Mouse (Mus musculus) neural tube, embryonic 15.5 days (tissue): ENCODE measurements around the gene Slco2a1. TPM values are rescaled to one million over a fixed set of nuclear protein-coding genes. Genes with fewer than 3 reads are reported as not detected.
"Not testable (repeated sequence)": the region's sequence is repeated elsewhere in the genome, so short reads cannot be mapped to it uniquely, and the experiment has no call there.

Source experiments
- ATAC-seq: fragments of 200-750 bp; cut with Nextera tagmentation; 2 replicates; pipeline ENCODE4 v1.8.0; 2017; ENCODE audit warnings: mild to moderate bottlenecking, moderate TSS enrichment, moderate library complexity; ENCODE audit not compliant: low FRiP score
- H3K27ac ChIP-seq: fragments of 300-500 bp; sonication (generic); replicated peaks from 2 replicates; pipeline ENCODE4 v1.5.1; 2015; ENCODE audit warnings: mild to moderate bottlenecking, inconsistent platforms
- H3K27me3 ChIP-seq: fragments of 300-500 bp; sonication (generic); replicated peaks from 2 replicates; pipeline ENCODE4 v1.6.1; 2015; ENCODE audit warnings: inconsistent platforms
- H3K36me3 ChIP-seq: fragments of 300-500 bp; sonication (generic); 2 replicates; pipeline ENCODE4 v1.6.1; 2015; ENCODE audit warnings: inconsistent platforms
- H3K4me1 ChIP-seq: fragments of 300-500 bp; sonication (generic); 2 replicates; pipeline ENCODE4 v1.6.1; 2015; ENCODE audit warnings: inconsistent platforms
- H3K4me2 ChIP-seq: fragments of 300-500 bp; sonication (generic); 2 replicates; pipeline ENCODE4 v1.6.1; 2015; ENCODE audit warnings: inconsistent platforms, mild to moderate bottlenecking, moderate library complexity
- H3K4me3 ChIP-seq: fragments of 300-500 bp; sonication (generic); replicated peaks from 2 replicates; pipeline ENCODE4 v1.5.1; 2015; ENCODE audit warnings: mild to moderate bottlenecking, inconsistent platforms
- H3K9ac ChIP-seq: fragments of 300-500 bp; sonication (generic); replicated peaks from 2 replicates; pipeline ENCODE4 v1.6.1; 2015; ENCODE audit warnings: mild to moderate bottlenecking, inconsistent platforms
- H3K9me3 ChIP-seq: fragments of 300-500 bp; sonication (generic); replicated peaks from 2 replicates; pipeline ENCODE4 v1.6.1; 2016; ENCODE audit warnings: inconsistent platforms
- WGBS: fragments of 180-500 bp; shearing (Covaris S2); methylation state at CpG from one replicate; pipeline ENCODE4 v1.1.7; 2015; ENCODE audit warnings: mixed read lengths; 5-methylcytosine and 5-hydroxymethylcytosine counted together
- polyA plus RNA-seq: library from polyadenylated mRNA; unstranded; fragments of >200 nt; fragmentation: Nextera tagmentation; extraction: Ambion mirVana; gene quantifications from 2 replicates; pipeline ENCODE4 v1.2.1, GENCODE M21; 2015

Slco2a1 gene
- polyA plus RNA-seq, 1 experiment from 2014 or later, result 2.6 TPM

DNA sequence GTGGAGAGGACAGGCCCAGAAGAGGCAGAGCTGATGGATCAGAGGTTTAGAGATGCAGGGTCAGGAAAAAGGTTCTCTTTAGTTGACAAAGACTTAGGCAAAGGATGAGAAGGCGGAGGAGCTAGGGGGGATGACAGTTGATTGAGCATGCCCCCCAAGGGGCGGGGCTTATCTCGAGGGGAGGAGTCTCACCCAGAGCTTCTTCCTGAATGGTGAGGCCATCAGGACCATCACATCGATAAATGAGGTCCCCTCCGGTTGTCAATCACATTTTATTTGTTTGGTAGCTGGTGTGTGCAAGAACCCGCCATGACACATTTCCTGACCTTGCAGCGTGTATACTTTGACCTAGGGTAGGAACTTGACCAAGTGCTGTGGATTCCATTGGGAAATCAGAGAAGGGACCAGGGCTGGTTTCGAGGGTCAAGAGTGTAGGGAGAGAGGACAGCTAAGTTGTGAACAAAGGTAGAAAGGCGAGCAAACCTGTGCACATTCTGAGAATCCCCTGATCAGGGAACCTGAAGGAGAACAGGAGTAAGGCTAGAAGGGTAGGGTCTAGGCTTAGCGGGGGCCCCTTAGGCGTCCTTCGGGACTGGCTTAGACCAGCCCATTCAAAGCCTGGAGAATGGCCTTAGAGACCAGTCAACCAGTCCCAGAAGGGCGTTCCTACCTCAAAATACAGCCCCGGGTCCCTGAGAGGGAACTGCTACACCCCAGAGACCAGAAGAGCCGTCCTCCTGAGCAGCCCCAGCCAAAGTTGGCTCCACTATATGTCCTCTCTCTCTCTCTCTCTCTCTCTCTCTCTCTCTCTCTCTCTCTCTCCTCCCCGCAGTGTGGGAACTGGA, 102.7 kb downstream of the Slco2a1 start:
- peaks cover 9% of the 10 kb centered on the region for H3K4me1 ChIP-seq

DNA sequence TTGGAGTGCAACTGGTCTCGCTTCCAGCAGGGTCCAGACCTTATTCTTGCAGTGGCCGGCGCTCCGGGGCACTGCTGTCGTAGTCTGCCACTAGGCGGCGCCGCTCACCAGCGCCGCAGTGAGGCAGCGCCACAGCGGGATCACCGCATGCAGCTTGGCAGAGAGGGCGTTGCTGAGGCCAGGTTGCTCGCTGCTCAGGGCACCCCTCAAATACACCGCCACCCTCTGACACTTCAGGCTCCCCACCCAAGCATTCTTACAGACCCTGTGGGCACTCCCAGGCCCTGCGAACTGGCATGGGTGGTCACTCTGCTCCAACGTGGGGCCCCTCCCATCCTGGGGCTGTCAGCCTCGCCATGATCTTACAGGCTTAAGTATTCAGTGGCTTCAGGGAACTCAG, 103.7 kb downstream of the Slco2a1 start:
- Histone ChIP-seq H3K9me3 (no peaks in the 10 kb centered on the region), H3K4me2 (peak overlapping the region; percentile 79), H3K27ac (0 out of 2 replicates have a peak overlapping the region, but pooled peaks have one; percentile 35), H3K4me1 (peaks cover 9% of the 10 kb centered on the region), H3K9ac (peak overlapping the region; percentile 57), H3K36me3 (no peaks in the 10 kb centered on the region), H3K27me3 (peaks cover 3% of the 10 kb centered on the region; the same call in 1 of the 2 replicates), H3K4me3 (peak overlapping the region; percentile 46)
- 0% methylated on average over 19 of the region's 19 CpGs for WGBS
- ATAC-seq, result peak; percentile 92

More for the DNA sequence above, 102.7 kb downstream of the Slco2a1 start:
- ATAC-seq, result no peak
- Histone ChIP-seq H3K36me3 (no peaks in the 10 kb centered on the region), H3K4me3 (no peak overlapping the region), H3K9me3 (no peaks in the 10 kb centered on the region), H3K9ac (no peak overlapping the region), H3K27me3 (peaks cover 3% of the 10 kb centered on the region; the same call in 1 of the 2 replicates), H3K4me2 (no peak overlapping the region), H3K27ac (no peak overlapping the region)
- WGBS, result 79% methylated on average over 16 of the region's 16 CpGs

DNA sequence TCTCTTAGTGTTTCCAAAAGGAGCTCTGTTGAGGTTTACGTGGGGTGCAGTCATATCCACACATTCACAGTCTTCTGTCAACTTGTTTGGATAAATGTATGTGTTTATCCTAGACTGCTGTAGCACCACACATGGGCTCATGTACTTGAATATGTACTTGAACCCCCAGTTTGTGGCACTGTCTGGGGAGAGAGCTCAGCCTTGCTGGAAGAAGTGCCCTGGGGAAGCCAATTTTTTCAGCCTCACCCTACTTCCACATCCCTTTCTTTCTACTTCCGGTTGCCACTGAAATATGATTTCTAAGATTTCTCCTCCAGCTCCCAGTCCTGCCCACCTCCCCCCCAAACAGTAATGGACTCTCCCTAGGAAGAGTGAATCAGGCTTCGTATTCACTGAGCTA, 105.2 kb downstream of the Slco2a1 start:
- H3K4me2 ChIP-seq, result no peak overlapping the region
- no peak overlapping the region for H3K4me3 ChIP-seq
- H3K9me3 ChIP-seq, result no peaks in the 10 kb centered on the region
- no peaks in the 10 kb centered on the region for H3K36me3 ChIP-seq
- H3K4me1 ChIP-seq, result peaks cover 9% of the 10 kb centered on the region
- H3K27ac ChIP-seq, result no peak overlapping the region
- H3K27me3 ChIP-seq, result peaks cover 3% of the 10 kb centered on the region; the same call in 1 of the 2 replicates
- ATAC-seq, result no peak
- 85% methylated on average over 3 of the region's 3 CpGs for WGBS
- H3K9ac ChIP-seq, result no peak overlapping the region

DNA sequence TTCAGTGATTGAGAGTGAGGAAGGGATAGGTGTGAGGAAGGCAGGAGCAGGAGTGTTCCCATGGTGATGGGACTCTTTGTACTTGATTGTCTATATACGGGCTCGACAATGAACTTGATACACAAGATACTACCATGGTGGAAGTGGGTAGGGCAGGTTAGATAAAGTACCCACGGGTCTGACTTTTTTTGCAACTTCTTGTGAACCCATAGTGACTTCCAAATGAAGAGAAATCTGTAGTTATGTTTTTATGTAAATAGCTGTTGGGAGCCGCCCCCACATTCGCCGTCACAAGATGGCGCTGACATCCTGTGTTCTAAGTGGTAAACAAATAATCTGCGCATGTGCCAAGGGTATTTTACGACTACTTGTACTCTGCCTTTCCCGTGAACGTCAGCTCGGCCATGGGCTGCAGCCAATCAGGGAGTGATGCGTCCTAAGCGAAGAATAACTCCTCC, 119.9 kb downstream of the Slco2a1 start:
- ATAC-seq, H3K9me3 ChIP-seq, H3K27me3 ChIP-seq, H3K9ac ChIP-seq, H3K36me3 ChIP-seq: not testable (repeated sequence)
- Histone ChIP-seq H3K4me3 (peak overlapping the region; percentile 44), H3K27ac (0 out of 2 replicates have a peak overlapping the region, but pooled peaks have one; percentile 42), H3K4me1 (peaks cover 28% of the 10 kb centered on the region), H3K4me2 (peak overlapping the region; percentile 64)
- 7% methylated on average over 8 of the region's 14 CpGs for WGBS

DNA sequence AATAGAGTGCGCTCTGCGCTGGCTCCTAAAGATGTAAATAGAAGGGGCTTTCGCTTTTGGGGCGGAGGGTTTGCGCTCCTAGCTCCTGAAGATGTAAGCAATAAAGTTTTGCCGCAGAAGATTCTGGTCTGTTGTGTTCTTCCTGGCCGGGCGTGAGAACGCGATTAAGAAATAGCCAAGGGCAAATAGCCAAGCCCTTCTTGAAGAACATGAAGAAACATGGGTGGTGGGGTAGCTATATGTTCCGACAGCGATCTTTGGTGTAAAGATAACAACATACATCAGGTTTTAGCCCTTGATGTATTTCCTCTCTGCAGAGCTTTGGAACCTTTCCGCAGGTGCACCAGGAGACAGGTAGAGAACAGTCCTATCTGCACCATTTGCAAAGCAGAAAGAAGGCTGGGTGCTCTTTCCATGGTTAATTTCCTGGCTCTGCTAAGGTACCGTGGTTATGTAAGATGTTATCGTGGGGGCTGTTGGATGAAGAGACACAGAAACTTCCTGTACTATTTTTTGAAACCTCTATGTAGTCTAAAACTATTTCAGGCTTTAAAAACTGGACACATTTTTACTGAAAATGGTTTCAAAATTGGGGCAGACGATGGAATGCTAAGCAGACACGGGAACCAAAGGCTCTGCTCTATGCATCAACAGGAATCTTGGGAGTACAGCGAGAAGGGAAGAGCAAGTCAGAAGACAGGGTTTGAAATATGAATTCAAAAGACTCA, 120.6 kb downstream of the Slco2a1 start:
- Histone ChIP-seq H3K9me3 (no peaks in the 10 kb centered on the region), H3K9ac (peak overlapping the region; percentile 36), H3K36me3 (no peaks in the 10 kb centered on the region), H3K4me2 (peak overlapping the region; percentile 64), H3K27ac (peak overlapping the region; percentile 64), H3K27me3 (0 out of 2 replicates have a peak, but pooled peaks cover 4% of the 10 kb centered on the region), H3K4me1 (peaks cover 35% of the 10 kb centered on the region), H3K4me3 (peak overlapping the region; percentile 44)
- WGBS, result 36% methylated on average over 18 of the region's 18 CpGs
- no peak for ATAC-seq

DNA sequence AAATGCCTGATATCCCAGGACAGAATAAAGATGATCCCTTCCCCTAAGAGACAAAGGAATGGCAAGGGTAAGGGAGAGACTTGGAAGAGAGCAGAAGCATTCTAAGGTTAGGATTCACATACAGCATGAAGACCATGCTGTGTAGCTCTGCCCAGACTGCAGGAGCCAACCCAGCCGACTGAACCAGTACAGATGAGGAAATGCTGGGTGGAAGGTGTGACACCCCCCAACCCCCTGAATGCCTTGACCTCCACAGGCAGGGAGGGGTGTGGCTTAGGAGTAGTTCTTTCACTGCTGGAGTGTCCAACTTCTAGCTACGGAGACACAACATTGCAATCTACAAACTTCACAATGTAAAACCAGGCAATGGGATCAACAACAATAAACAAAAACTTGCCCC, 121.4 kb downstream of the Slco2a1 start:
- 83% methylated on average over 2 of the region's 2 CpGs for WGBS
- ATAC-seq, result no peak
- Histone ChIP-seq H3K9ac (no peak overlapping the region), H3K27me3 (0 out of 2 replicates have a peak, but pooled peaks cover 4% of the 10 kb centered on the region), H3K4me2 (no peak overlapping the region), H3K4me3 (no peak overlapping the region), H3K4me1 (peaks cover 43% of the 10 kb centered on the region), H3K9me3 (no peaks in the 10 kb centered on the region), H3K36me3 (no peaks in the 10 kb centered on the region), H3K27ac (no peak overlapping the region)

DNA sequence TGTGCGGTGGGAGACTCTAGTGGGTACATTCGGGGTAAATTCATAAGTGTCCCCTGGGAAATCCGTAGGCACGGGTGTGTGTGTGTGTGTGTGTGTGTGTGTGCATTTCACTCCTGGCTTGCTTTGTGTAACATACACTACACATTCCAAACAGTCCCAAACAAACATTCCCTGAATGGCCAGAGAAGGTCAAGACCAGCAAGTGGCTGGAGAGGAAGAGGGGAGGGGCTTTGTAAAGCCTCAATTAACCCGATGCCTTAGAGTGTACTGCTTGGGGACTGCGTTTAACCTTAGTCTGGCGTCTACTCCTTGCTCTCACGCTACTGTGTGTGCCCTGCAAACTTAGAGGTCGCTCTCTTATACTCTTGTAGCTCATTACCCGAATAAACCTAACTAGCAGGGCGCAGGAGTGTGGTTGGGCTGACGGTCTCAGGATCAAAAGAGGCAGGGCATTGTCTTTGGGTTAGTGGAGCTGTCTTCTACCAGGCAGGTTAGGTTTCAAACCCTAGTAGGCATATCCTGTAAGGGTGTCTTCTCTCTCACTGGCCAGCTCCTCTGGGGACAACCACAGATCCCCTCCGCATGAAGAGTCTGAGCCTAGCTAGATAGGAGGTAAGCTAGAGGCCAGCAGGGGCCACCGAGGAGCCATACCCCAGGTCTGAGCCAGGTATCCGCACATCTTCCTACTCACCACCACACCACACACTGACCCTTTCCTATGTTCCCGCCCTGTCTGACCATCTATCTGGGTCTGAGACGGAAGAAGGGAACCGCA, 122.4 kb downstream of the Slco2a1 start:
- H3K27ac ChIP-seq, result peak overlapping the region; percentile 97
- H3K4me3 ChIP-seq, result peak overlapping the region; percentile 91
- no peaks in the 10 kb centered on the region for H3K36me3 ChIP-seq
- peaks cover 48% of the 10 kb centered on the region for H3K4me1 ChIP-seq
- ATAC-seq, result peak; percentile 19; the same call in 1 of the 2 replicates
- no peaks in the 10 kb centered on the region for H3K27me3 ChIP-seq
- peak overlapping the region; percentile 78 for H3K9ac ChIP-seq
- peak overlapping the region; percentile 79 for H3K4me2 ChIP-seq
- no peaks in the 10 kb centered on the region for H3K9me3 ChIP-seq
- 16% methylated on average over 18 of the region's 18 CpGs for WGBS

DNA sequence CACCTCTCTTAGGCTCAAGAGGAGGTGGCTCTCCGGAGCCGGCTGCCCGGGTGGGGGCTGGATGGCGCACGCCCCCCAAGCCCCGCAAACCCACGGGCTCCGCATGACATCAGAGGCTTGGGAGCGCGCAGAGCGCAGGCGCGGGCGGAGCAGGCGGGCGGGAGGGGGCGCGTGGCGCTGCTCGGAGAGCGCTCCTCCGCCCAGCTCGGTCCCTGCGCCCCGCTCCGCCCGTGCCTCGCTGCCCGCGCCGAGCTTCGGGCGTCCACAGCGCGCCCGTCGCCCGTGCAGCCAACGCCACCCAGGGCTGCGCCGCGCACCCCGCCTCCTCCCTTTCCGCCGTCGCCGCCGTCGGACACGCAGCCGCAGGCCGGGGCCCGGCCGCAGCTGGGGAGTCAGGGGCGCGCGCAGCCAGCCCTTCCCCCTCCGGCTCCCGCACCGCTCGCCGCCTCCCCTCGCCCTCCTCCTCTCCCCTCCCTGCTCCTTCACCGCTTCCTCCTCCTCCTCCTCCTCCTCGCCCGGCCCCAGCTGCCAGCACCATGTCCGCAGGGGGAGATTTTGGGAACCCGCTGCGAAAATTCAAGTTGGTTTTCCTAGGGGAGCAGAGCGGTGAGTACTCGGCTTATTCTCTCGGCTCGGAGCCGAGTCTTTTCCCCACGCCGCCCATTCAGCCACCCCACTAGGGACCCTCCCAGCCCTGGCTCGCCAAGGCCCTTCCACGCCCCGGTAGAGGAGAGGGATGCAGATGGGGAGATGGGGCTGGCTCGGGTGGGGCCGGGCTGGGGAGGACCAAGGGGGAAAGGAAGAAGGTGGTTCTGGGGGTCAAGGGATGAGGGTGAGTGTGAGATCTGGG, 123.3 kb downstream of the Slco2a1 start, which contains the start of gene Rab6b:
Gene Rab6b (plus strand): TSS at position 167 of the 850 bp plus-strand sequence.
- peak within 1 kb of the TSS; percentile 78 for H3K9ac ChIP-seq
- no peaks in the 10 kb centered on the region for H3K27me3 ChIP-seq
- peak; percentile 81 for ATAC-seq
- no peaks in the 10 kb centered on the region for H3K9me3 ChIP-seq
- peak within 1 kb of the TSS; percentile 91 for H3K4me3 ChIP-seq
- peak within 1 kb of the TSS; percentile 97 for H3K27ac ChIP-seq
- peak within 1 kb of the TSS; percentile 79 for H3K4me2 ChIP-seq
- under 1% methylated on average over 58 of the region's 81 CpGs for WGBS
- H3K4me1 ChIP-seq, result peaks cover 52% of the 10 kb centered on the region
- 0 out of 2 replicates have a peak, but pooled peaks cover 2% of the 10 kb centered on the region for H3K36me3 ChIP-seq

DNA sequence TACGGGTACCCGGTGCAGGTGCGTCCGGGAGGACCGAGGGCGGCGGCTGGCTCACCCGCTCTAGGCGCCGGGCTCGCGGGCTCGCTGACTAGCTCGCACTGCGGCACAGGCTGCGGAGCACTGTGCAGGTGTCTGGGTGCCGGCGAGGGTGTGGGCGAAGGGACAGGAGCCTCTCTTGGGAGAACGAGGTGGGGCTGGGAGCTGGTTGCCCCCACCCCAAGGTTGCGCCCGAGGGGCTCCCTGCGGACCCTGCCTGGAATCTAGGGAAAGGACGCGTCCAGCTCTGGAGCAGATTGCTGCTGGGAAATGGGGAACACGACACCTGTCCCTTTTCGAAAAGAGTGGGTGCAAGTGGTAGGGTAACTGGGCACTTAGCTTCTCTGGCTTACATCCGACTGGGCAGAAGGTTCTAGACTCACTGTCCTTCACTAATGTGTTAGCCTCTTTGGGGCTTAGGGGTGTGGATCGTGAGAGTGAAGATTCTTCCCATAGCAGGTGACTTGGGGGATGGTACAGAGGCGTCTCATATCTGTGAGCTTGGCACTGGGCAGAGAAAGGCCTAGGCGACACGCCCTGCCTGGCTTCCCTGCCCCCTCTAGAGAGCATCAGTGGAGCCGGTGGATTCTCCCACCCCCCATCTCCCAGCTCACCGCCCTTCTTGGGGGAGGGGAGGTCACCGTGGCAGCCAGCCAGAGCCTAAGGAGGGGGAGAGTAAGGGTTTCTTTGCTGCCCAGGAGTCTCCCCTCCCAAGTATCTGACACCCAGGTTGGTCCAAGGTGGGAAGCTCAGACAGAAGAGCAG, 124.2 kb downstream of the Slco2a1 start:
- ATAC-seq, result peak; percentile 51
- H3K4me1 ChIP-seq, result peaks cover 60% of the 10 kb centered on the region

DNA sequence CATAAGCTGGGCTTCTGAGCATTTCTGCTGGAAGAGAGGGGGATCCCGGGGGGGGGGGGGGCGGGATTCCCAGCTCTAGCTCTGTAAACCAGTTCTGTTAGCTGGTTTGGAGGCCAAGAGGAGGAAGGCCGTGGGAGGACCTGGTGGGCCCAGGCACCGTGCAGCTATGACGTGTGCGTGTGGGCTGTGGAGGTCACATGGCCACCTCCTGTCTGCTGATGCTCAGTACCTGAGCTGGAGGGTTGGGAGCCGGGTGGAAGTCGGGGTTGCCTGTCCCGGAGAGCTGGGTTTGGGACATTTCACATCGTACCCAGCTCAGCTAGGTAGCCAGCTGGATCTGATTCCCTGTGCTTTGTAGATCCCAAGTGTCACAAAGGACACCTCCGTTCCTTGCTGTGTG, 124.8 kb downstream of the Slco2a1 start:
- Histone ChIP-seq H3K9ac (peak overlapping the region; percentile 78), H3K4me1 (peaks cover 64% of the 10 kb centered on the region), H3K9me3 (no peaks in the 10 kb centered on the region), H3K4me2 (peak overlapping the region; percentile 79), H3K4me3 (peak overlapping the region; percentile 91), H3K27ac (peak overlapping the region; percentile 97), H3K27me3 (no peaks in the 10 kb centered on the region), H3K36me3 (0 out of 2 replicates have a peak, but pooled peaks cover 5% of the 10 kb centered on the region)
- 0 out of 2 replicates have a peak, but pooled peaks have one; percentile 22 for ATAC-seq
- 29% methylated on average over 10 of the region's 11 CpGs for WGBS

More for the DNA sequence above, 124.2 kb downstream of the Slco2a1 start:
- Histone ChIP-seq H3K27ac (peak overlapping the region; percentile 97), H3K9me3 (no peaks in the 10 kb centered on the region), H3K9ac (peak overlapping the region; percentile 78), H3K4me3 (peak overlapping the region; percentile 91), H3K4me2 (peak overlapping the region; percentile 79), H3K27me3 (no peaks in the 10 kb centered on the region), H3K36me3 (0 out of 2 replicates have a peak, but pooled peaks cover 5% of the 10 kb centered on the region)
- 2% methylated on average over 35 of the region's 35 CpGs for WGBS
